Mouse (Mus musculus) ES-E14 (cell line): ENCODE data around the gene Clec1b.

Experiments used
- CHD2 ChIP-seq: IDR thresholded peaks from 2 replicates; pipeline ENCODE4 v1.6.1; 2014; ENCODE audit warnings: mild to moderate bottlenecking, low read depth, low read length, inconsistent platforms
- ZC3H11A ChIP-seq: IDR thresholded peaks from 2 replicates; pipeline ENCODE4 v1.6.1; 2012; ENCODE audit warnings: low read depth, mild to moderate bottlenecking, inconsistent platforms, low read length, borderline replicate concordance
- ZNF384 ChIP-seq: IDR thresholded peaks from 2 replicates; pipeline ENCODE4 v1.6.1; 2012; ENCODE audit warnings: low read depth, low read length, inconsistent platforms

- TF ChIP-seq CHD2 (no peak), ZNF384 (no peak), ZC3H11A (no peak)
These were observed 52.6 kb downstream of the Clec1b start for GRCm38 (mm10) chr6:129449743-129450142.
